Mouse (Mus musculus): ENCODE data around the gene Plekhf1. TPM values are rescaled to one million over a fixed set of nuclear protein-coding genes. Genes with fewer than 3 reads are reported as not detected.
A peak's percentile ranks its signal among the peaks of the same experiment; 100 is the strongest.

The Plekhf1 gene
- polyA plus RNA-seq, 1 experiment = 10.6 TPM

- H3K4me3 ChIP-seq (ENCODE audit: insufficient read depth, poor library complexity, severe bottlenecking) = peak overlapping the region; percentile 55
- H3K79me2 ChIP-seq (ENCODE audit: control insufficient read depth, insufficient read depth) = peaks cover 47% of the 10 kb centered on the region
- peaks cover 23% of the 10 kb centered on the region for H3K79me3 ChIP-seq (ENCODE audit: low read depth)
- peak overlapping the region; percentile 71 for H3ac ChIP-seq (ENCODE audit: control insufficient read depth, insufficient read length, low read depth)
- no peaks in the 10 kb centered on the region for H3K36me3 ChIP-seq (ENCODE audit: control insufficient read depth, insufficient read depth)
- no peaks in the 10 kb centered on the region for H3K27me3 ChIP-seq (ENCODE audit: control insufficient read depth, insufficient read depth, insufficient read length)
- peak; percentile 4 for TF ChIP-seq CTCF (IDR thresholded peaks at IDR 0.05; ENCODE audit: control insufficient read depth, insufficient read depth, insufficient read length)
- no peak for TF ChIP-seq FOSL1 (IDR thresholded peaks at IDR 0.05; ENCODE audit: insufficient read depth, low read length, poor library complexity, severe bottlenecking)
- TF ChIP-seq MAX (IDR thresholded peaks at IDR 0.05) = no peak
- no peak for TF ChIP-seq CEBPB (IDR thresholded peaks at IDR 0.05; ENCODE audit: low read depth)
- TF ChIP-seq MYOD1 (IDR thresholded peaks at IDR 0.05; ENCODE audit: control insufficient read depth, insufficient read length, low read depth) = no peak
Observed at GRCm38 (mm10) chr7:38227181-38227899, 476 bp downstream of the Plekhf1 start.

GRCm38 (mm10) chr7:38226226-38226625 lies 1.6 kb downstream of the Plekhf1 start:
- Histone ChIP-seq H3ac (ENCODE audit: control insufficient read depth, insufficient read length, low read depth) (peak overlapping the region; percentile 24), H3K36me3 (ENCODE audit: control insufficient read depth, insufficient read depth) (no peaks in the 10 kb centered on the region), H3K79me3 (ENCODE audit: low read depth) (peaks cover 23% of the 10 kb centered on the region), H3K4me3 (ENCODE audit: insufficient read depth, poor library complexity, severe bottlenecking) (no peak overlapping the region), H3K27me3 (ENCODE audit: control insufficient read depth, insufficient read depth, insufficient read length) (no peaks in the 10 kb centered on the region), H3K79me2 (ENCODE audit: control insufficient read depth, insufficient read depth) (peaks cover 48% of the 10 kb centered on the region)
- no peak for TF ChIP-seq USF1 (IDR thresholded peaks at IDR 0.05; ENCODE audit: low read depth)
- no peak for TF ChIP-seq CTCF (IDR thresholded peaks at IDR 0.05; ENCODE audit: control insufficient read depth, insufficient read depth, insufficient read length)
- no peak for TF ChIP-seq FOSL1 (IDR thresholded peaks at IDR 0.05; ENCODE audit: insufficient read depth, low read length, poor library complexity, severe bottlenecking)
- no peak for TF ChIP-seq MAX (IDR thresholded peaks at IDR 0.05)
- TF ChIP-seq CEBPB (IDR thresholded peaks at IDR 0.05; ENCODE audit: low read depth) = no peak
- no peak for TF ChIP-seq MYOG (IDR thresholded peaks at IDR 0.05; ENCODE audit: control insufficient read depth, extremely low read depth, insufficient read length)
- no peak for TF ChIP-seq MYOD1 (IDR thresholded peaks at IDR 0.05; ENCODE audit: control insufficient read depth, insufficient read length, low read depth)

- Histone ChIP-seq H3K4me3 (ENCODE audit: insufficient read depth, poor library complexity, severe bottlenecking) (no peak overlapping the region), H3K79me2 (ENCODE audit: control insufficient read depth, insufficient read depth) (peaks cover 48% of the 10 kb centered on the region), H3K79me3 (ENCODE audit: low read depth) (peaks cover 23% of the 10 kb centered on the region), H3K36me3 (ENCODE audit: control insufficient read depth, insufficient read depth) (peaks cover 8% of the 10 kb centered on the region), H3ac (ENCODE audit: control insufficient read depth, insufficient read length, low read depth) (no peak overlapping the region), H3K27me3 (ENCODE audit: control insufficient read depth, insufficient read depth, insufficient read length) (no peaks in the 10 kb centered on the region)
- TF ChIP-seq MYOD1 (IDR thresholded peaks at IDR 0.05; ENCODE audit: control insufficient read depth, insufficient read length, low read depth) = no peak
- no peak for TF ChIP-seq MAX (IDR thresholded peaks at IDR 0.05)
- no peak for TF ChIP-seq USF1 (IDR thresholded peaks at IDR 0.05; ENCODE audit: low read depth)
- TF ChIP-seq MYOG (IDR thresholded peaks at IDR 0.05; ENCODE audit: control insufficient read depth, extremely low read depth, insufficient read length) = no peak
- no peak for TF ChIP-seq FOSL1 (IDR thresholded peaks at IDR 0.05; ENCODE audit: insufficient read depth, low read length, poor library complexity, severe bottlenecking)
- no peak for TF ChIP-seq CEBPB (IDR thresholded peaks at IDR 0.05; ENCODE audit: low read depth)
- TF ChIP-seq CTCF (IDR thresholded peaks at IDR 0.05; ENCODE audit: control insufficient read depth, insufficient read depth, insufficient read length) = no peak
Observed at GRCm38 (mm10) chr7:38224577-38225369, 3.0 kb downstream of the Plekhf1 start.

GRCm38 (mm10) chr7:38220866-38221265 lies 7.0 kb downstream of the Plekhf1 start:
- no peak for TF ChIP-seq FOSL1 (IDR thresholded peaks at IDR 0.05; ENCODE audit: insufficient read depth, low read length, poor library complexity, severe bottlenecking)
- no peak for TF ChIP-seq USF1 (IDR thresholded peaks at IDR 0.05; ENCODE audit: low read depth)
- TF ChIP-seq MYOD1 (IDR thresholded peaks at IDR 0.05; ENCODE audit: control insufficient read depth, insufficient read length, low read depth) = no peak
- no peak for TF ChIP-seq CTCF (IDR thresholded peaks at IDR 0.05; ENCODE audit: control insufficient read depth, insufficient read depth, insufficient read length)
- no peak for TF ChIP-seq MYOG (IDR thresholded peaks at IDR 0.05; ENCODE audit: control insufficient read depth, extremely low read depth, insufficient read length)
- no peak for TF ChIP-seq CEBPB (IDR thresholded peaks at IDR 0.05; ENCODE audit: low read depth)
- TF ChIP-seq MAX (IDR thresholded peaks at IDR 0.05) = no peak
- H3K79me3 ChIP-seq (ENCODE audit: low read depth) = peaks cover 12% of the 10 kb centered on the region
- peaks cover 36% of the 10 kb centered on the region for H3K79me2 ChIP-seq (ENCODE audit: control insufficient read depth, insufficient read depth)
- H3K4me3 ChIP-seq (ENCODE audit: insufficient read depth, poor library complexity, severe bottlenecking) = no peak overlapping the region
- peaks cover 8% of the 10 kb centered on the region for H3K36me3 ChIP-seq (ENCODE audit: control insufficient read depth, insufficient read depth)
- no peak overlapping the region for H3ac ChIP-seq (ENCODE audit: control insufficient read depth, insufficient read length, low read depth)
- no peaks in the 10 kb centered on the region for H3K27me3 ChIP-seq (ENCODE audit: control insufficient read depth, insufficient read depth, insufficient read length)

GRCm38 (mm10) chr7:38219526-38219925 lies 8.3 kb downstream of the Plekhf1 start:
- peaks cover 8% of the 10 kb centered on the region for H3K36me3 ChIP-seq (ENCODE audit: control insufficient read depth, insufficient read depth)
- peaks cover 6% of the 10 kb centered on the region for H3K79me3 ChIP-seq (ENCODE audit: low read depth)
- no peaks in the 10 kb centered on the region for H3K27me3 ChIP-seq (ENCODE audit: control insufficient read depth, insufficient read depth, insufficient read length)
- H3K4me3 ChIP-seq (ENCODE audit: insufficient read depth, poor library complexity, severe bottlenecking) = no peak overlapping the region
- H3ac ChIP-seq (ENCODE audit: control insufficient read depth, insufficient read length, low read depth) = no peak overlapping the region
- no peak for TF ChIP-seq MAX (IDR thresholded peaks at IDR 0.05)
- TF ChIP-seq MYOD1 (IDR thresholded peaks at IDR 0.05; ENCODE audit: control insufficient read depth, insufficient read length, low read depth) = no peak
- TF ChIP-seq FOSL1 (IDR thresholded peaks at IDR 0.05; ENCODE audit: insufficient read depth, low read length, poor library complexity, severe bottlenecking) = no peak
- no peak for TF ChIP-seq MYOG (IDR thresholded peaks at IDR 0.05; ENCODE audit: control insufficient read depth, extremely low read depth, insufficient read length)
- peaks cover 23% of the 10 kb centered on the region for H3K79me2 ChIP-seq (ENCODE audit: control insufficient read depth, insufficient read depth)
